Mouse (Mus musculus) C2C12 (cell line): Measurements from ENCODE around the gene F11r.

Experiments used
- CEBPB ChIP-seq: IDR thresholded peaks from one replicate; pipeline ENCODE4 v1.6.1; 2011; ENCODE audit warnings: low read depth, mild to moderate bottlenecking, control low read depth, moderate library complexity
- CTCF ChIP-seq: IDR thresholded peaks from one replicate; pipeline ENCODE4 v1.5.1; 2011; ENCODE audit not compliant: control insufficient read depth, insufficient read depth, insufficient read length
- FOSL1 ChIP-seq: IDR thresholded peaks from one replicate; pipeline ENCODE4 v1.8.0; 2011; ENCODE audit warnings: mild to moderate bottlenecking, low read length; ENCODE audit not compliant: poor library complexity, insufficient read depth, severe bottlenecking
- MAX ChIP-seq: IDR thresholded peaks from one replicate; pipeline ENCODE4 v1.6.1; 2011; ENCODE audit warnings: mild to moderate bottlenecking, control low read depth
- MYOD1 ChIP-seq: IDR thresholded peaks from one replicate; pipeline ENCODE4 v1.6.1; 2011; ENCODE audit warnings: low read depth; ENCODE audit not compliant: control insufficient read depth, insufficient read length
- MYOG ChIP-seq: IDR thresholded peaks from one replicate; pipeline ENCODE4 v1.6.1; 2011; ENCODE audit not compliant: control insufficient read depth, insufficient read length; ENCODE audit errors: extremely low read depth

DNA sequence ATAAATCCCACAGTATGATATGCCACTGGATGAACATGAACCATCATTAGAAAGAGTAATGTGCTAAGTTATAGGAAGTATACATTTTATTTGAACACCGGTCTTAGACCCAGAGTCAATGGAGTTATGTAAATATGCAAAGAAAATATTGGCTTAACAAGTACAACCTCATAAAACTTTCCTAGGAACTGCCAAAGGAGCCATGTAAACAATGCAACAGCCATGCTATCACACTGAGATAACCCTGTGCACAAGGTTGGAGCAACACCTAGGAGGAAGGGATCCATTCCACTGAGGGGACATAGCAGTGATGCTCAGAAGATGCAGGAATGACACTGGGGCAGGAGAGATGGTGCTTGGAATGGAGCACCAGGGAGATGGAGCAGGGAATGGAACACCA, 76.4 kb downstream of the F11r start:
- TF ChIP-seq MYOD1, result no peak
- no peak for TF ChIP-seq CTCF
- TF ChIP-seq MAX, result no peak
- no peak for TF ChIP-seq MYOG
- TF ChIP-seq FOSL1, result no peak
- TF ChIP-seq CEBPB, result no peak
